Mouse (Mus musculus) lung, postnatal 0 days (tissue): ENCODE measurements around the gene Trnau1ap.

Source experiments
- CTCF ChIP-seq: IDR thresholded peaks from 2 replicates; pipeline ENCODE4 v1.5.1; 2016; ENCODE audit warnings: antibody characterized with exemption, mild to moderate bottlenecking
- EP300 ChIP-seq: IDR thresholded peaks from 2 replicates; pipeline ENCODE4 v1.6.1; 2016; ENCODE audit warnings: antibody characterized with exemption, mild to moderate bottlenecking, control low read depth

GRCm38 (mm10) chr4:132312627-132313026 lies 16.7 kb downstream of the Trnau1ap start:
- TF ChIP-seq CTCF (no peak), EP300 (no peak)
